Mouse (Mus musculus) heart, postnatal 0 days (tissue): ENCODE data around the gene Kcnip4.

Experiments used
- CTCF ChIP-seq: IDR thresholded peaks from 2 replicates; pipeline ENCODE4 v1.5.1; 2016; ENCODE audit warnings: antibody characterized with exemption, control low read depth, low read depth
- EP300 ChIP-seq: IDR thresholded peaks from 2 replicates; pipeline ENCODE4 v1.6.1; 2016; ENCODE audit warnings: antibody characterized with exemption, low read depth

DNA sequence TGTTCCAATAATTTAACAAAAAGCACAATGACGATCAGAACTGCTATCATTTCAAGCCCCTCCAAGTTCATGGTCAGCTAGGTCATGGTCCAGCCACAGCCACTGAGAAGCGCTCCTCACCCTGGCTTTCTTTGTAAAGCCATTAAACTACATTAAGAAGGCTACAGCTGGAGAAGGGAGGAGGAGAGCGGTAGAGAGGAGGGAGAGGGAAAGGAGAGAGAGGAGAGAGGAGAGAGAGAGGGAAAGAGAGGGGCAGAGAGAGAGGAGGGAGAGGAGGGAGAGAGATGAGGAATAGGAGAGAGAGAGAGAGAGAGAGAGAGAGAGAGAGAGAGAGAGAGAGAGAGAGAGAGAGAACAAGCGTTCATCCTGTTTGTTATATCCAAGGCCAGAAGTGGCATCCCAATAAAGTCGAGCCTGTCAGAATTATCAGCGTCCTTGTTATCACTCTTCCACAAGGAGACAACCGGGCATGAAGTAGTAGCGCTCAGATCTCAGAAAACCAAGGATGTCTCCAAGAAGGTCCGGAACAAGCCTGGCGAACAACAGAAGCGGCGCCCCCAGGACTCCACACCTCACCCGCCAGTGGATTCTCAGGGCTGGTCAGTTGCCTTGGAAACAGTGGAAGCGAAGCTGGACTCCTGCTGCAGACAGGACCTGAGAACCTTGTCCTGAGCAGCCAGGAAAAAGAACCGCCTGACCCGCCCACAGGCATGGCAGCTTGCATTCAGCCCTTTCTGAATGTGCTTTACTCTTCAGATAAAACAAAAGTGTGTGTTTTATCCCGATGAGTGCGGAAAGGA is 635.1 kb downstream of the Kcnip4 start:
- TF ChIP-seq EP300 (no peak), CTCF (no peak)
